Mouse (Mus musculus): Measurements from ENCODE around the gene Sertad4.

Sertad4 gene

DNA sequence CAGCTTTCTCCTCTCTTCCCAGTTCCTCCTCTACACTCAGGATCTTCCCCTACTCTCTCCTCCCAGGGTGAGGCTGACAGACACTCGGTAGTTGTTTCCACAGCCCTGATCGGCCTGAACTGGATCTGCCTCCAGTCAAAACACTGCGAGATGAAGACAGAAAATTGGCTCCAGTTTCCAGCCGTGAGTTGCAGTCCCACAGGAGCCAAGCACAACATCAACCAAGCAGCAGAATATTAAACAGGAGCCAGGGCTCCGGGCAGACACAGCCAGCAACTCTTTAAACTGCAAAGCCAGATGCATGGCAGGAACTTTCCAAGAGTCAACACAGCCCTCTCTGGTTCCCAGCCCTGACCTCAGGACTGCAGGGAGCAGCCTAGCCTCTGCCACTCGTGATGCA is 3.9 kb downstream of the Sertad4 start:
- DNase-seq (ENCODE audit: low spot score) = no peak

- DNase-seq (ENCODE audit: low spot score) = no peak
Measured at GRCm38 (mm10) chr1:192851126-192851525, 4.4 kb downstream of the Sertad4 start.

- no peak for DNase-seq (ENCODE audit: low spot score)
Measured at GRCm38 (mm10) chr1:192849616-192850015, 5.9 kb downstream of the Sertad4 start.

DNA sequence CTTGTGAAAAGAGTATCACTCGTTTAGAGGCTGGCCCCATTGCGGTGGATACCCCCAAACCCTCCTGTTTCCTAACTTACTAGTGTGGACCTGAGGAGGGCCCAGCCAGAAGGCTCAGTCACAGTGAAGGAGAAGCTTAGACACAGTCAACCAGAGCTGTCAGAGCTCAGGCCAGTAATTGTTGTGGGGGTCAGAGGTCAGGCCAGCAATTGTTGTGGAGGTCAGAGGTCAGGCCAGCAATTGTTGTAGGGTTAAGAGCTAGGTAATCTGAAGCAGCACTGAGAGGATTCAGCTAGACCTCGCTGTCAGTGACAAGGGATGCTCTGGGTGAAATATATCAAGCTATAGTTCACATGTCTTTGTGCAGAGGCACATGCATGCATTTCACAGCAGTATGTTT is 8.3 kb downstream of the Sertad4 start:
- DNase-seq (ENCODE audit: low spot score) = no peak

- DNase-seq (ENCODE audit: low spot score) = no peak
Measured at GRCm38 (mm10) chr1:192841094-192841813, 14.3 kb downstream of the Sertad4 start.

- DNase-seq (ENCODE audit: low spot score) = no peak
Measured at GRCm38 (mm10) chr1:192840655-192841054, 14.9 kb downstream of the Sertad4 start.

DNA sequence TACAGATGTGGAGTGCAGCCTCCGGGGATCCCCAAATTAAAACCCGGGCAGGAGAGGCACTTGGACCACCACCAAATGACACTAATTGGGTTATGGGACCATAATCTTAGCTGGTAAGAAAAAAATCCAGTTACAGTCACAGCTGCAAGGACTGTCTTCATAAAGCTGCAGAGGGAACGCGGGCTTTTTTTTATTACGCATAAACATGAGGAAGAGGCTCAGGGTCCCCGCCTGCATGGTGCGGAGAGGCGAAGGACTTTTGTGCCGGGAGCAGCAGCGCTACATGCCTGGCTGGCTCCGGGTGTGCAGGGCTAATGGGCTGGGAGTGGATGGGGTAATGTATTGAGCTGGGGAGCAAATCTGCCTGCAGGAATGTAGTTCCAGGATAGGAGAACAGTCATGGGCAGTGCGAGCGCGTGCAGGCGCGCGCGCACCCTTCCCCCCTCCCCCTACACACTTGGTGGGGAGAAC is 20.3 kb downstream of the Sertad4 start:
- DNase-seq (ENCODE audit: low spot score) = peak; percentile 64

- DNase-seq (ENCODE audit: low spot score) = peak; percentile 80
Measured at GRCm38 (mm10) chr1:192834361-192835210, 21.0 kb downstream of the Sertad4 start.

GRCm38 (mm10) chr1:192833586-192833985 is 22.0 kb downstream of the Sertad4 start:
- peak; percentile 40 for DNase-seq (ENCODE audit: low spot score)

GRCm38 (mm10) chr1:192833097-192833496 is 22.5 kb downstream of the Sertad4 start:
- no peak for DNase-seq (ENCODE audit: low spot score)

DNA sequence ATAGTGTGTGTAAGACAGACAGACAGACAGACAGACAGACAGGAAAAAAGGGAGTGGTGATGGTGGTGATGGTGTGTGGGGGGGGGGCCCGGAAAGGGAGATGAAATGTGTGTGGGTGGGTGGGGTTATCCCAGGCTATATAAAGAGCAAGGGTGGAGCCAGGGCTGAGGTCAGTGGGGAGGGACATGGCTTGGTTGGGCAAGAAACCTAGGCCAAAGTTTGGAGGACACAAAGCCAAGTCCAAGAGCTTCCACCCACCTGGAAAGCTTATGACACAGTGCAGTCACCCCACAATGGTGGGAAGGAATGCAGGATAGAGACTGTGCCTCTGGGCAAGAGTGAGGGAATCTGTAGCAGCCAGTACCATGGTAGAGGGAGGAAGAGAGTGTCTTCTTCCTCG is 23.2 kb downstream of the Sertad4 start:
- DNase-seq (ENCODE audit: low spot score) = no peak

- peak; percentile 70 for DNase-seq (ENCODE audit: low spot score)
Measured at GRCm38 (mm10) chr1:192830444-192830843, 25.1 kb downstream of the Sertad4 start.

DNA sequence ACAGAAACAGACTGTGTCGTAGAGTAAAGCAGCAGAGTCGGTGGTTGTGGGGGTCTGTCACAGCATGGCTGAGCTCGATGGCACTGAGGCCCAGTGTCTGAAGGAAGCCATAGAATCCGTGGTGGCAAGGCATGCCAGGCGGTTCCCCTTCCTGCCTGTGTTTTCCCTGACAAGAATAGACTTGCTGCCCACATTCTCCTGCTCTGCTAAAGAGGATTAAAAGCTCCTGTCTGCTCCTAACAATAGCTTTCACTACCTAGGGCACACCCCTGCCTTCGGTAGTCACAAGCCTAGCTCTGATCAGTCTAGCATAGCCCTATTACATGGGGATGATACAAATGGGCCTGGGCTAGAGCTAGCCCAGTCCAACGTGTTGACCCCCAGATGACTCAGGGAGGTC is 26.6 kb downstream of the Sertad4 start:
- DNase-seq (ENCODE audit: low spot score) = no peak

- no peak for DNase-seq (ENCODE audit: low spot score)
Measured at GRCm38 (mm10) chr1:192827955-192828354, 27.6 kb downstream of the Sertad4 start.

DNA sequence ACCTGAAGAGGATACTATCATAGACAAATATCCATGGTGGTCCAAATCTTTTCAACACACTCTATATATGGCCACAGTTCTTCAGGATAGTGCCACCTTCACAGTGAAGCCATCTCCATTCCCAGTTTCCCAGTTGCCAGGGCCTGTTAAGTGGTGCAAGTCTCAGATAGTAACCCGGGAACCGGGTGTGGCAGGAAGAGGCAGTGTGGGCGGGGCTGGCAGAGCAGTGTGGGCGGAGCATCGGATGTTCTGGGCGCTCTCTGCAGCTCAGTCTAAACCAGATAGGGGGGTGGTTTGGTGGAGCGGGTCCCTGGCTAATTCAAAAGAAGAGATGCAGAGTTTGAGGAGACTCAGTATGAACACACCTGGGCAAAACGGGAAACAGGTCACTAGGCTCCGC is 29.8 kb downstream of the Sertad4 start:
- DNase-seq (ENCODE audit: low spot score) = no peak

GRCm38 (mm10) chr1:192822652-192823525 is 32.7 kb downstream of the Sertad4 start:
- peak; percentile 74 for DNase-seq (ENCODE audit: low spot score)

DNA sequence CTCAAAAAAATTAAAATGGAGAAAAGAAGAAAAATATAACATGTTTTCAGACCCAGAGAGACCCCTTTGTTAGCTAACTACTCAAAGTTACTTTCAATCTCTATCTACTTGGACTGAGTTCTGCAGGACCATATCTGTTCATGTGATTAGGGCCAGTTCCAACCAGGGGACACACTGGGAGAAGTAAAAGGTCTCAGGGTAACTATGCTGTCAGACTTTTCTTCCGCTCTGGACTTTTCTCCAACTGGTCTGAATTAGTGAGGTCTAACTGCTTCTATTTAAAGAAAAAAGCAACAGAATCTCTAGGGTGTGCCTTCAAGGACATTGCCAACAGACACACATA is 33.3 kb downstream of the Sertad4 start:
- DNase-seq (ENCODE audit: low spot score) = no peak

DNA sequence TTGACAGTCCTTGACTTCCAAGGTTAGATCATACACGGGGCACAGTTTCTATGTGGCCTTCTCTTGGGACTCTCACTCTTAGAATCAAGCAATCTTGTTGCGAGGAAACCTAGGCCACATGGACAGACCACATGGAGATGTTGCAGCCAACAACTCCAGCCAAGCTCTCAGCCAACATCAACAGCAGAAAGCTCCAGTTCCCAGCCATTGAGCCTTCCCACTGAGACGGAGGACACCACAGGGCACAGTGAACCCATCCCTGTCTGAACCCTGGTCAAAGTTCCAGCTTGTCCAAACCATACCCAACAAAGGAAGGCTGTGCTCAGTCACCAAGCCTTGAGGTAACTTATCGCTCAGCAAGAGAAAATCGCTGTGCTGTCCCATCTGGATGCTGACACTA is 37.2 kb downstream of the Sertad4 start:
- DNase-seq (ENCODE audit: low spot score) = no peak

DNA sequence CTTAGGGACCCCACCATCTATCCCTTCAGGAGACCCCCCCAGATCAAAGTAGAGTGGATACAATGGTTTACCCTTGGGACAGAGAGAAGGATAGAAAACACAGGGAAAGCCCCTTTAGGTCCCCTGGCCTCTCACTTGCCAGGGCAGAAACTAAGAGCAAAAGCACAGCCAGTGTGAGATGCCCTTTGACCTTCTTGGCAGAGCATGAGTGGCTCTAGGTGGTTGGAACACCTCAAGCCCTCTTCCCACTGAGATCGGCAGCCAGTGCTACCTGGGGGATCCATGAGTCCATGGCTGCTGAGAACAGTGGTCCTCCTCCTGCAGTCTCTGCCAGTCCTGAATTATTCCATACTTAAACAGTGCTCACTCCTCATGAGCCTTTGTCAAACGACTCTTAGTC is 39.8 kb downstream of the Sertad4 start:
- DNase-seq (ENCODE audit: low spot score) = no peak

DNA sequence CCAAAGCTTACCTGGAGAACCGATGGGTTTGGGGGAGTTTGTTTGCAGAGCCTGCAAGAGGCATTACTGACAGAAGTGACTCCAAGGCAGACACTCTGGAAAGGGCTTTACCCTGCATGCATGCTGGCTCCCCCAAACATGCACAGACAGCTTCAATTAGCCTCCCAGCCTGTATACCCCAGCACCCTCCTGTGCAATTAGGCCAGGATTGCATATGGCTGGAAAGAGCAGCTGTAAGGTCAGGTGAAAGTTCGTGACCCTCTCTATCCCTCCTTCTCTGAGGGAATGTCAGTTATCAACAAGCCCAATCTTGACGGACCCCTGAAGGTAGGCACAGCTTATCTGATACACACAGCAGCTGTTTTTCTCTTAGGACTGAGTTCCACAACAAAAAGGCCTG is 40.9 kb downstream of the Sertad4 start:
- no peak for DNase-seq (ENCODE audit: low spot score)

DNA sequence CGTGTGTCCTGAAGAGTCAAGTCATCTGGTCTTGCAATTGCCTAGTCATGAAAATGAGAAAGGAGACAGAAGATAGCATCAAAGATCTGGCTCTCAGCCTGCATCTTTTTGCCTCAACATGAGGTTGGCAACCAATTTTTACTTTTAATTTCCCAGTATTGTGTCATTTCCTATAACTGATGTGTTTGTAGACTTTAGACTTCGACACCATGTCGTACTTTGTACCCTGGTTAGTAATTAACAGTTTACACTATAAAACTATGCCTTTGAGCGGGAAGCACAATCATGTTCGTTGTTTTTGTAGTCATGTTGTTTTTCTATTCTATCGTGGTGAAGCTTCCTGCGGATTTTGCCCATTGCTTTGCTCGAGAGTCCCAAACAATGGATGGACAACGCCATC is 42.8 kb downstream of the Sertad4 start:
- DNase-seq (ENCODE audit: low spot score) = no peak

DNA sequence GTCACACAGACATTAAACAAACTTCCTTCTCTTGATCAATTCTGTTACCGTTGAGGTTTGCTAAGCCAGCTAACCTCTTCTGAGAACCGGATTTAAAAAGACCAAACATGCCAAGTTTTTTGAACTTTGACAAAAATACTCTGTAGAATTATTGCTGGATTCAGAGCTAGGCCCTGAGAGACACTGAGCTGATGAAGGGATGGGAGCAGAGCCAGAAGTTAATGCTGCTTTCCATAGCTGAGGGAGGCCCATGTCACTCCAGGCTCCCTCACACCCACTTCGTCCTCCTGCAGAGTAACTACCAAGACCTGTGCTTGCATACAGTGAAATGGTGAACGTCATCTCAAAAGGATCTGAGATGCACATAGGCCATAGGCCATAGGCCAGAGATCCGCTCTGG is 43.3 kb downstream of the Sertad4 start:
- no peak for DNase-seq (ENCODE audit: low spot score)
